Mouse (Mus musculus) thymus, adult 2 months (tissue): ENCODE measurements at regions not wholly inside any gene's neighbourhood (a gene's known extent, or its start where the extent isn't known, plus 50 kb on each side); places are given as distances from the start of the nearest gene placed in this dataset.

Experiments
- DNase-seq: peaks from one replicate; pipeline ENCODE4 v3.0.0; 2021
- H3K27ac ChIP-seq: fragments of 200-500 bp; 2 replicates; pipeline ENCODE4 v1.5.1; 2012; ENCODE audit warnings: low read length, control low read depth; ENCODE audit not compliant: control insufficient read depth, insufficient read depth
- H3K27me3 ChIP-seq: fragments of 200-500 bp; 2 replicates; pipeline ENCODE4 v1.6.1; 2012; ENCODE audit warnings: mild to moderate bottlenecking, low read length, moderate library complexity, mixed read lengths; ENCODE audit not compliant: control insufficient read depth, insufficient read depth
- H3K36me3 ChIP-seq: fragments of 200-500 bp; 2 replicates; pipeline ENCODE4 v1.6.1; 2012; ENCODE audit warnings: mild to moderate bottlenecking, low read length, moderate library complexity; ENCODE audit not compliant: control insufficient read depth, insufficient read depth
- H3K4me1 ChIP-seq: fragments of 200-500 bp; replicated peaks from 2 replicates; pipeline ENCODE4 v1.6.1; 2012; ENCODE audit warnings: low read length; ENCODE audit not compliant: control insufficient read depth, insufficient read depth
- H3K4me3 ChIP-seq: fragments of 200-500 bp; 2 replicates; pipeline ENCODE4 v1.5.1; 2012; ENCODE audit warnings: mild to moderate bottlenecking, low read length, control low read depth, moderate library complexity; ENCODE audit not compliant: control insufficient read depth, insufficient read depth
- CTCF ChIP-seq: fragments of 200-500 bp; IDR thresholded peaks from 2 replicates; pipeline ENCODE4 v1.5.1; 2012; ENCODE audit warnings: mild to moderate bottlenecking, control low read depth, low read length, moderate library complexity, borderline replicate concordance; ENCODE audit not compliant: control insufficient read depth, poor library complexity, insufficient read depth; ENCODE audit errors: extremely low read depth
- POLR2A ChIP-seq: fragments of 200-500 bp; IDR thresholded peaks from 2 replicates; pipeline ENCODE4 v1.6.1; 2012; ENCODE audit warnings: mild to moderate bottlenecking, low read length, control low read depth, moderate library complexity; ENCODE audit not compliant: control insufficient read depth, poor library complexity, insufficient read depth; ENCODE audit errors: extremely low read depth
- WGBS: fragments of 180-500 bp; shearing (Covaris S2); methylation state at CpG from one replicate; pipeline ENCODE4 v1.1.7; 2018; 5-methylcytosine and 5-hydroxymethylcytosine counted together

GRCm38 (mm10) chr16:95119293-95119692, 121.8 kb upstream of the Kcnj6 start:
- no peak overlapping the region for H3K4me3 ChIP-seq
- no peak for TF ChIP-seq CTCF
- no peak for TF ChIP-seq POLR2A
- H3K36me3 ChIP-seq = no peaks in the 10 kb centered on the region
- DNase-seq = no peak
- no peak overlapping the region for H3K27ac ChIP-seq
- H3K27me3 ChIP-seq = no peaks in the 10 kb centered on the region
- H3K4me1 ChIP-seq = no peaks in the 10 kb centered on the region
- 69% methylated on average over 4 of the region's 4 CpGs for WGBS

GRCm38 (mm10) chr16:95122048-95122447, 124.5 kb upstream of the Kcnj6 start:
- WGBS = 31% methylated on average over 7 of the region's 7 CpGs
- DNase-seq = no peak
- no peak overlapping the region for H3K27ac ChIP-seq
- no peaks in the 10 kb centered on the region for H3K27me3 ChIP-seq
- no peaks in the 10 kb centered on the region for H3K4me1 ChIP-seq
- no peak for TF ChIP-seq CTCF
- no peaks in the 10 kb centered on the region for H3K36me3 ChIP-seq
- no peak overlapping the region for H3K4me3 ChIP-seq

- TF ChIP-seq CTCF = no peak
- no peak for TF ChIP-seq POLR2A
- no peaks in the 10 kb centered on the region for H3K27me3 ChIP-seq
- no peaks in the 10 kb centered on the region for H3K36me3 ChIP-seq
- no peaks in the 10 kb centered on the region for H3K4me1 ChIP-seq
- no peak overlapping the region for H3K4me3 ChIP-seq
- no peak overlapping the region for H3K27ac ChIP-seq
- 17% methylated on average over 8 of the region's 8 CpGs for WGBS
- DNase-seq = no peak
Observed at GRCm38 (mm10) chr16:95127616-95128015, 129.7 kb upstream of the Kcnj15 start.

- no peak for TF ChIP-seq POLR2A
- no peak for TF ChIP-seq CTCF
- no peak overlapping the region for H3K27ac ChIP-seq
- no peaks in the 10 kb centered on the region for H3K36me3 ChIP-seq
- 79% methylated on average over 5 of the region's 5 CpGs for WGBS
- no peaks in the 10 kb centered on the region for H3K27me3 ChIP-seq
- no peaks in the 10 kb centered on the region for H3K4me1 ChIP-seq
- no peak overlapping the region for H3K4me3 ChIP-seq
- DNase-seq = no peak
Observed at GRCm38 (mm10) chr16:95131815-95132214, 125.5 kb upstream of the Kcnj15 start.

GRCm38 (mm10) chr16:95138809-95139208, 118.5 kb upstream of the Kcnj15 start:
- no peak overlapping the region for H3K27ac ChIP-seq
- no peak for TF ChIP-seq CTCF
- no peak for TF ChIP-seq POLR2A
- H3K27me3 ChIP-seq = no peaks in the 10 kb centered on the region
- H3K36me3 ChIP-seq = no peaks in the 10 kb centered on the region
- H3K4me1 ChIP-seq = no peaks in the 10 kb centered on the region
- no peak for DNase-seq
- 86% methylated on average over 3 of the region's 3 CpGs for WGBS
- no peak overlapping the region for H3K4me3 ChIP-seq

- no peaks in the 10 kb centered on the region for H3K27me3 ChIP-seq
- no peak for DNase-seq
- H3K4me3 ChIP-seq = no peak overlapping the region
- H3K36me3 ChIP-seq = no peaks in the 10 kb centered on the region
- 82% methylated on average over 8 of the region's 8 CpGs for WGBS
- no peak for TF ChIP-seq POLR2A
- no peak for TF ChIP-seq CTCF
- H3K27ac ChIP-seq = no peak overlapping the region
- H3K4me1 ChIP-seq = no peaks in the 10 kb centered on the region
Observed at GRCm38 (mm10) chr16:95141510-95142394, 115.6 kb upstream of the Kcnj15 start.

- Histone ChIP-seq H3K4me1 (no peaks in the 10 kb centered on the region), H3K27me3 (no peaks in the 10 kb centered on the region), H3K27ac (no peak overlapping the region), H3K4me3 (no peak overlapping the region), H3K36me3 (no peaks in the 10 kb centered on the region)
- no peak for DNase-seq
- TF ChIP-seq POLR2A = no peak
- no peak for TF ChIP-seq CTCF
- 75% methylated on average over 8 of the region's 8 CpGs for WGBS
Observed at GRCm38 (mm10) chr16:95150499-95150898, 106.9 kb upstream of the Kcnj15 start.
